Mouse (Mus musculus) limb, embryonic 11.5 days (tissue): Measurements from ENCODE around the gene Kdm1a. TPM values are rescaled to one million over a fixed set of nuclear protein-coding genes. Genes with fewer than 3 reads are reported as not detected.

Source experiments
- ATAC-seq: fragments of 200-750 bp; cut with Nextera tagmentation; 2 replicates; pipeline ENCODE4 v1.8.0; 2017; ENCODE audit warnings: low read depth; ENCODE audit not compliant: insufficient number of reproducible peaks, low FRiP score, low TSS enrichment
- DNase-seq: peaks from one replicate; pipeline ENCODE4 v3.0.0-alpha.2; 2015; ENCODE audit warnings: low spot score
- H3K27ac ChIP-seq: fragments of 300-500 bp; sonication (generic); replicated peaks from 2 replicates; pipeline ENCODE4 v1.5.1; 2014; ENCODE audit warnings: low read depth, mild to moderate bottlenecking, low read length
- H3K27me3 ChIP-seq: fragments of 300-500 bp; sonication (generic); 2 replicates; pipeline ENCODE4 v1.6.1; 2014; ENCODE audit warnings: mild to moderate bottlenecking, low read length, mixed read lengths; ENCODE audit not compliant: control insufficient read depth, insufficient read depth
- H3K36me3 ChIP-seq: fragments of 300-500 bp; sonication (generic); 2 replicates; pipeline ENCODE4 v1.6.1; 2014; ENCODE audit warnings: mild to moderate bottlenecking, low read length, moderate library complexity, mixed read lengths; ENCODE audit not compliant: control insufficient read depth, insufficient read depth
- H3K4me1 ChIP-seq: fragments of 300-500 bp; sonication (generic); 2 replicates; pipeline ENCODE4 v1.6.1; 2014; ENCODE audit warnings: low read length, mixed read lengths; ENCODE audit not compliant: control insufficient read depth, insufficient read depth
- H3K4me2 ChIP-seq: fragments of 300-500 bp; sonication (generic); 2 replicates; pipeline ENCODE4 v1.6.1; 2014; ENCODE audit warnings: low read depth, mild to moderate bottlenecking, moderate library complexity; ENCODE audit not compliant: severe bottlenecking
- H3K4me3 ChIP-seq: fragments of 300-500 bp; sonication (generic); 2 replicates; pipeline ENCODE4 v1.5.1; 2014; ENCODE audit warnings: low read depth, low read length
- H3K9ac ChIP-seq: fragments of 300-500 bp; sonication (generic); 2 replicates; pipeline ENCODE4 v1.6.1; 2014; ENCODE audit warnings: mild to moderate bottlenecking, low read length
- H3K9me3 ChIP-seq: fragments of 300-500 bp; sonication (generic); 2 replicates; pipeline ENCODE4 v1.6.1; 2016; ENCODE audit warnings: low read length; ENCODE audit not compliant: control insufficient read depth
- WGBS: fragments of 180-500 bp; shearing (Covaris S2); extraction: QIAGEN DNeasy Blood & Tissue Kit; methylation state at CpG from one replicate; pipeline ENCODE4 v1.1.7; 2014; 5-methylcytosine and 5-hydroxymethylcytosine counted together
- polyA plus RNA-seq: library from polyadenylated mRNA; unstranded; fragments of >200 nt; fragmentation: Nextera tagmentation; extraction: Ambion mirVana; gene quantifications from 2 replicates; pipeline ENCODE4 v1.2.1, GENCODE M21; 2014

The Kdm1a gene
- polyA plus RNA-seq, 1 experiment from 2014 or later: 75.3 TPM

- H3K4me2 ChIP-seq: no peak overlapping the region
- ATAC-seq (no peak), DNase-seq (peak; percentile 48)
- H3K27me3 ChIP-seq: no peaks in the 10 kb centered on the region
- H3K9ac ChIP-seq: no peak overlapping the region
- WGBS: 4% methylated on average over 1 of the region's 1 CpGs
- no peaks in the 10 kb centered on the region for H3K9me3 ChIP-seq
- no peaks in the 10 kb centered on the region; the same call in 1 of the 2 replicates for H3K36me3 ChIP-seq
- no peak overlapping the region for H3K4me3 ChIP-seq
- no peak overlapping the region for H3K27ac ChIP-seq
- 0 out of 2 replicates have a peak, but pooled peaks cover 2% of the 10 kb centered on the region for H3K4me1 ChIP-seq
Measured at GRCm38 (mm10) chr4:136621336-136621735, 18.8 kb upstream of the Kdm1a start.

- H3K36me3 ChIP-seq: no peaks in the 10 kb centered on the region
- H3K9me3 ChIP-seq: no peaks in the 10 kb centered on the region
- WGBS: 71% methylated on average over 7 of the region's 7 CpGs
- H3K27me3 ChIP-seq: no peaks in the 10 kb centered on the region
- H3K27ac ChIP-seq: no peak overlapping the region
- no peak for ATAC-seq
- H3K4me1 ChIP-seq: no peaks in the 10 kb centered on the region
- no peak for DNase-seq
- H3K9ac ChIP-seq: no peak overlapping the region
- H3K4me3 ChIP-seq: no peak overlapping the region
- no peak overlapping the region for H3K4me2 ChIP-seq
Measured at GRCm38 (mm10) chr4:136613657-136614056, 11.1 kb upstream of the Kdm1a start.

GRCm38 (mm10) chr4:136610387-136610856 lies 7.9 kb upstream of the Kdm1a start, which contains the start of gene Tex46:
TSS of gene Tex46 (plus strand) at chr4:136610437.
- WGBS: 73% methylated on average over 4 of the region's 4 CpGs
- no peak within 1 kb of the TSS for H3K27ac ChIP-seq
- ATAC-seq (no peak), DNase-seq (no peak)
- no peak within 1 kb of the TSS for H3K9ac ChIP-seq
- no peaks in the 10 kb centered on the region for H3K36me3 ChIP-seq
- H3K27me3 ChIP-seq: no peaks in the 10 kb centered on the region
- no peaks in the 10 kb centered on the region for H3K4me1 ChIP-seq
- H3K4me3 ChIP-seq: no peak within 1 kb of the TSS
- H3K9me3 ChIP-seq: no peaks in the 10 kb centered on the region
- no peak within 1 kb of the TSS for H3K4me2 ChIP-seq

GRCm38 (mm10) chr4:136605756-136606485 lies 3.4 kb upstream of the Kdm1a start:
- no peak for ATAC-seq
- no peak overlapping the region for H3K9ac ChIP-seq
- WGBS: 90% methylated on average over 19 of the region's 19 CpGs

GRCm38 (mm10) chr4:136602018-136602554 lies 437 bp downstream of the Kdm1a start:
- ATAC-seq: peak; percentile 40; the same call in 1 of the 2 replicates
- peak overlapping the region; percentile 98 for H3K9ac ChIP-seq
- H3K27ac ChIP-seq: peak overlapping the region; percentile 93
- WGBS: 0% methylated on average over 65 of the region's 68 CpGs
- H3K4me3 ChIP-seq: peak overlapping the region; percentile 93
- DNase-seq: peak; percentile 73
- H3K36me3 ChIP-seq: no peaks in the 10 kb centered on the region
- H3K27me3 ChIP-seq: no peaks in the 10 kb centered on the region
- no peaks in the 10 kb centered on the region for H3K9me3 ChIP-seq
- peak overlapping the region; percentile 54 for H3K4me2 ChIP-seq
- peaks cover 5% of the 10 kb centered on the region; the same call in 1 of the 2 replicates for H3K4me1 ChIP-seq

More at GRCm38 (mm10) chr4:136605756-136606485, 3.4 kb upstream of the Kdm1a start:
- Histone ChIP-seq H3K27me3 (no peaks in the 10 kb centered on the region), H3K4me2 (no peak overlapping the region), H3K4me1 (no peaks in the 10 kb centered on the region; the same call in 1 of the 2 replicates), H3K9me3 (no peaks in the 10 kb centered on the region), H3K4me3 (no peak overlapping the region), H3K27ac (no peak overlapping the region), H3K36me3 (no peaks in the 10 kb centered on the region)
- no peak for DNase-seq

- peak overlapping the region; percentile 54 for H3K4me2 ChIP-seq
Measured at GRCm38 (mm10) chr4:136601476-136601875, 1.0 kb downstream of the Kdm1a start.

GRCm38 (mm10) chr4:136600536-136600935 lies 2.0 kb downstream of the Kdm1a start:
- no peak overlapping the region for H3K9ac ChIP-seq
- DNase-seq (no peak), ATAC-seq (no peak)
- H3K36me3 ChIP-seq: no peaks in the 10 kb centered on the region
- H3K27ac ChIP-seq: no peak overlapping the region
- H3K9me3 ChIP-seq: no peaks in the 10 kb centered on the region
- H3K4me2 ChIP-seq: peak overlapping the region; percentile 54
- H3K4me1 ChIP-seq: peaks cover 5% of the 10 kb centered on the region; the same call in 1 of the 2 replicates
- WGBS: 93% methylated on average over 2 of the region's 2 CpGs
- H3K4me3 ChIP-seq: no peak overlapping the region; the same call in 1 of the 2 replicates
- no peaks in the 10 kb centered on the region for H3K27me3 ChIP-seq

More at GRCm38 (mm10) chr4:136601476-136601875, 1.0 kb downstream of the Kdm1a start:
- H3K9me3 ChIP-seq: no peaks in the 10 kb centered on the region
- DNase-seq: peak; percentile 72
- peak overlapping the region; percentile 93 for H3K4me3 ChIP-seq
- H3K27me3 ChIP-seq: no peaks in the 10 kb centered on the region
- WGBS: 3% methylated on average over 13 of the region's 13 CpGs
- H3K4me1 ChIP-seq: peaks cover 5% of the 10 kb centered on the region; the same call in 1 of the 2 replicates
- no peaks in the 10 kb centered on the region for H3K36me3 ChIP-seq
- ATAC-seq: no peak
- peak overlapping the region; percentile 93; the same call in 1 of the 2 replicates for H3K27ac ChIP-seq
- peak overlapping the region; percentile 98 for H3K9ac ChIP-seq

GRCm38 (mm10) chr4:136599869-136600268 lies 2.7 kb downstream of the Kdm1a start:
- H3K9me3 ChIP-seq: no peaks in the 10 kb centered on the region
- H3K27me3 ChIP-seq: no peaks in the 10 kb centered on the region
- DNase-seq (no peak), ATAC-seq (no peak)
- H3K4me2 ChIP-seq: no peak overlapping the region
- WGBS: 98% methylated on average over 3 of the region's 3 CpGs
- no peak overlapping the region for H3K27ac ChIP-seq
- H3K4me1 ChIP-seq: peaks cover 5% of the 10 kb centered on the region; the same call in 1 of the 2 replicates
- no peaks in the 10 kb centered on the region for H3K36me3 ChIP-seq
- no peak overlapping the region for H3K9ac ChIP-seq
- H3K4me3 ChIP-seq: no peak overlapping the region
